Mouse (Mus musculus): ENCODE data around the gene Trap1. TPM values are rescaled to one million over a fixed set of nuclear protein-coding genes. Genes with fewer than 3 reads are reported as not detected.

Trap1 gene
- 78.7 TPM for polyA plus RNA-seq (2017; shearing (Covaris generic))

GRCm38 (mm10) chr16:4077384-4078061 lies at the start of gene Trap1:
TSS of gene Trap1 (minus strand) at chr16:4077827.

GRCm38 (mm10) chr16:4036807-4037206 lies 40.8 kb downstream of the Trap1 start, which contains the start of gene Dnase1:
TSS of gene Dnase1 (plus strand) at chr16:4036942.

GRCm38 (mm10) chr16:4003489-4004398 lies 73.9 kb downstream of the Trap1 start, which contains the start of gene Slx4:
TSS of gene Slx4 (minus strand) at chr16:4003770.

Other genes with a start within 250 kb of the Trap1 start
- 0.11 TPM for gene Olfr15, start 246.9 kb downstream of the Trap1 start, polyA plus RNA-seq (2017; shearing (Covaris generic))
- gene Zfp174, start 230.6 kb downstream of the Trap1 start, polyA plus RNA-seq (2017; shearing (Covaris generic)), result 1.4 TPM
- 147 TPM for gene Naa60, start 205.5 kb downstream of the Trap1 start, polyA plus RNA-seq (2017; shearing (Covaris generic))
- gene Zfp597, start 193.3 kb downstream of the Trap1 start, polyA plus RNA-seq (2017; shearing (Covaris generic)), result 16.8 TPM
- not detected for gene Gm20695, start 193.2 kb downstream of the Trap1 start, polyA plus RNA-seq (2017; shearing (Covaris generic))
- gene 1700037C18Rik, start 169.1 kb downstream of the Trap1 start, polyA plus RNA-seq (2017; shearing (Covaris generic)), result 13.3 TPM
- gene Cluap1, start 169.0 kb downstream of the Trap1 start, polyA plus RNA-seq (2017; shearing (Covaris generic)), result 40.9 TPM
- 100 TPM for gene Nlrc3, start 101.2 kb downstream of the Trap1 start, polyA plus RNA-seq (2017; shearing (Covaris generic))
- gene Slx4, start 74.1 kb downstream of the Trap1 start, polyA plus RNA-seq (2017; shearing (Covaris generic)), result 48.4 TPM
- 4.8 TPM for gene Dnase1, start 40.9 kb downstream of the Trap1 start, polyA plus RNA-seq (2017; shearing (Covaris generic))
- 23.0 TPM for gene Crebbp, start 136.2 kb upstream of the Trap1 start, polyA plus RNA-seq (2017; shearing (Covaris generic))